Mouse (Mus musculus) stomach, embryonic 16.5 days (tissue): ENCODE measurements around the gene Ptgis. TPM values are rescaled to one million over a fixed set of nuclear protein-coding genes. Genes with fewer than 3 reads are reported as not detected.

Experiments used
- ATAC-seq: fragments of 200-750 bp; cut with Nextera tagmentation; 2 replicates; pipeline ENCODE4 v1.8.0; 2017; ENCODE audit warnings: moderate number of reproducible peaks, moderate TSS enrichment; ENCODE audit not compliant: insufficient read depth, low FRiP score
- H3K27ac ChIP-seq: fragments of 300-500 bp; sonication (generic); 2 replicates; pipeline ENCODE4 v1.5.1; 2014; ENCODE audit warnings: low read length
- H3K27me3 ChIP-seq: fragments of 300-500 bp; sonication (generic); 2 replicates; pipeline ENCODE4 v1.6.1; 2014; ENCODE audit warnings: low read length, control low read depth, mixed read lengths; ENCODE audit not compliant: control insufficient read depth, insufficient read depth
- H3K36me3 ChIP-seq: fragments of 300-500 bp; sonication (generic); 2 replicates; pipeline ENCODE4 v1.6.1; 2014; ENCODE audit warnings: low read length; ENCODE audit not compliant: control insufficient read depth, insufficient read depth
- H3K4me1 ChIP-seq: fragments of 300-500 bp; sonication (generic); 2 replicates; pipeline ENCODE4 v1.6.1; 2014; ENCODE audit warnings: low read length, control low read depth, mixed read lengths; ENCODE audit not compliant: control insufficient read depth, insufficient read depth
- H3K4me2 ChIP-seq: fragments of 300-500 bp; sonication (generic); 2 replicates; pipeline ENCODE4 v1.6.1; 2014; ENCODE audit warnings: low read depth, low read length, mixed read lengths
- H3K4me3 ChIP-seq: fragments of 300-500 bp; sonication (generic); replicated peaks from 2 replicates; pipeline ENCODE4 v1.5.1; 2014; ENCODE audit warnings: mild to moderate bottlenecking, low read length
- H3K9ac ChIP-seq: fragments of 300-500 bp; sonication (generic); 2 replicates; pipeline ENCODE4 v1.6.1; 2014; ENCODE audit warnings: low read length
- H3K9me3 ChIP-seq: fragments of 300-500 bp; sonication (generic); replicated peaks from 2 replicates; pipeline ENCODE4 v1.6.1; 2016; ENCODE audit warnings: low read length, control low read depth; ENCODE audit not compliant: control insufficient read depth
- WGBS: fragments of 180-500 bp; shearing (Covaris S2); extraction: QIAGEN DNeasy Blood & Tissue Kit; methylation state at CpG from one replicate; pipeline ENCODE4 v1.1.7; 2014; 5-methylcytosine and 5-hydroxymethylcytosine counted together
- polyA plus RNA-seq: library from polyadenylated mRNA; unstranded; fragments of >200 nt; fragmentation: Nextera tagmentation; extraction: Ambion mirVana; gene quantifications from 2 replicates; pipeline ENCODE4 v1.2.1, GENCODE M21; 2015

Ptgis gene
- polyA plus RNA-seq, 1 experiment from 2014 or later: 24.3 TPM

GRCm38 (mm10) chr2:167243831-167244563 lies 3.6 kb upstream of the Ptgis start:
- no peak overlapping the region for H3K4me3 ChIP-seq
- no peak overlapping the region for H3K4me2 ChIP-seq
- H3K4me1 ChIP-seq: peaks cover 10% of the 10 kb centered on the region; the same call in 1 of the 2 replicates
- H3K9me3 ChIP-seq: no peaks in the 10 kb centered on the region; the same call in 1 of the 2 replicates
- no peak overlapping the region for H3K9ac ChIP-seq
- H3K27ac ChIP-seq: no peak overlapping the region
- H3K36me3 ChIP-seq: no peaks in the 10 kb centered on the region
- no peaks in the 10 kb centered on the region for H3K27me3 ChIP-seq
- WGBS: 90% methylated on average over 4 of the region's 4 CpGs
- ATAC-seq: no peak

- H3K27ac ChIP-seq: peak overlapping the region; percentile 60
- ATAC-seq: 0 out of 2 replicates have a peak, but pooled peaks have one; percentile 26
These were observed 1.1 kb downstream of the Ptgis start for GRCm38 (mm10) chr2:167239262-167239661.

GRCm38 (mm10) chr2:167237224-167237623 lies 3.2 kb downstream of the Ptgis start:
- Histone ChIP-seq H3K27me3 (no peaks in the 10 kb centered on the region), H3K4me1 (peaks cover 24% of the 10 kb centered on the region), H3K27ac (no peak overlapping the region), H3K4me2 (no peak overlapping the region), H3K9ac (no peak overlapping the region), H3K36me3 (no peaks in the 10 kb centered on the region), H3K4me3 (no peak overlapping the region), H3K9me3 (no peaks in the 10 kb centered on the region)
- ATAC-seq: no peak
- 80% methylated on average over 9 of the region's 9 CpGs for WGBS

More at GRCm38 (mm10) chr2:167239262-167239661, 1.1 kb downstream of the Ptgis start:
- WGBS: 13% methylated on average over 12 of the region's 12 CpGs
- Histone ChIP-seq H3K27me3 (no peaks in the 10 kb centered on the region), H3K9ac (peak overlapping the region; percentile 76), H3K9me3 (no peaks in the 10 kb centered on the region), H3K4me2 (peak overlapping the region; percentile 71), H3K4me3 (peak overlapping the region; percentile 59), H3K4me1 (peaks cover 19% of the 10 kb centered on the region), H3K36me3 (no peaks in the 10 kb centered on the region)

GRCm38 (mm10) chr2:167236174-167236573 lies 4.2 kb downstream of the Ptgis start:
- H3K9ac ChIP-seq: no peak overlapping the region
- H3K27me3 ChIP-seq: no peaks in the 10 kb centered on the region
- no peak overlapping the region for H3K4me3 ChIP-seq
- H3K27ac ChIP-seq: no peak overlapping the region
- peaks cover 24% of the 10 kb centered on the region for H3K4me1 ChIP-seq
- no peaks in the 10 kb centered on the region for H3K9me3 ChIP-seq
- ATAC-seq: no peak
- H3K36me3 ChIP-seq: no peaks in the 10 kb centered on the region
- WGBS: 93% methylated on average over 4 of the region's 4 CpGs
- H3K4me2 ChIP-seq: no peak overlapping the region

- Histone ChIP-seq H3K9ac (no peak overlapping the region; the same call in 1 of the 2 replicates), H3K27ac (no peak overlapping the region), H3K36me3 (no peaks in the 10 kb centered on the region), H3K27me3 (no peaks in the 10 kb centered on the region), H3K4me3 (no peak overlapping the region), H3K4me2 (no peak overlapping the region), H3K4me1 (peaks cover 19% of the 10 kb centered on the region), H3K9me3 (no peaks in the 10 kb centered on the region)
- ATAC-seq: no peak
- 64% methylated on average over 17 of the region's 17 CpGs for WGBS
These were observed 4.9 kb downstream of the Ptgis start for GRCm38 (mm10) chr2:167235338-167236018.

GRCm38 (mm10) chr2:167233771-167234170 lies 6.6 kb downstream of the Ptgis start:
- no peak for ATAC-seq
- Histone ChIP-seq H3K4me2 (no peak overlapping the region), H3K4me3 (no peak overlapping the region), H3K9ac (no peak overlapping the region), H3K27ac (no peak overlapping the region), H3K36me3 (no peaks in the 10 kb centered on the region), H3K9me3 (no peaks in the 10 kb centered on the region), H3K27me3 (no peaks in the 10 kb centered on the region), H3K4me1 (peaks cover 14% of the 10 kb centered on the region)
- 39% methylated on average over 14 of the region's 14 CpGs for WGBS

- no peak overlapping the region for H3K4me3 ChIP-seq
- H3K36me3 ChIP-seq: no peaks in the 10 kb centered on the region
- no peak for ATAC-seq
- no peak overlapping the region for H3K27ac ChIP-seq
- no peak overlapping the region for H3K9ac ChIP-seq
- WGBS: 71% methylated on average over 5 of the region's 5 CpGs
- no peaks in the 10 kb centered on the region for H3K27me3 ChIP-seq
- H3K4me2 ChIP-seq: no peak overlapping the region
- H3K4me1 ChIP-seq: peaks cover 14% of the 10 kb centered on the region
- H3K9me3 ChIP-seq: no peaks in the 10 kb centered on the region
These were observed 7.4 kb downstream of the Ptgis start for GRCm38 (mm10) chr2:167233009-167233335.

- Histone ChIP-seq H3K27ac (peak overlapping the region; percentile 40; the same call in 1 of the 2 replicates), H3K27me3 (no peaks in the 10 kb centered on the region), H3K9me3 (no peaks in the 10 kb centered on the region), H3K4me3 (no peak overlapping the region), H3K9ac (0 out of 2 replicates have a peak overlapping the region, but pooled peaks have one; percentile 29), H3K4me2 (no peak overlapping the region), H3K4me1 (peaks cover 14% of the 10 kb centered on the region), H3K36me3 (no peaks in the 10 kb centered on the region)
- 56% methylated on average over 14 of the region's 14 CpGs for WGBS
- ATAC-seq: no peak
These were observed 8.0 kb downstream of the Ptgis start for GRCm38 (mm10) chr2:167232132-167233008.
